Mouse (Mus musculus): ENCODE measurements around the gene Crybg1.
"Not testable (repeated sequence)": the region's sequence is repeated elsewhere in the genome, so short reads cannot be mapped to it uniquely, and the experiment has no call there.

The Crybg1 gene

GRCm38 (mm10) chr10:43964943-43965342, 183.7 kb downstream of the Crybg1 start:
- no peak for DNase-seq (ENCODE audit: low read depth)

GRCm38 (mm10) chr10:43953942-43954341, 194.7 kb downstream of the Crybg1 start:
- peak; percentile 44 for DNase-seq (ENCODE audit: low read depth)

GRCm38 (mm10) chr10:43945435-43945834, 203.2 kb downstream of the Crybg1 start:
- no peak for DNase-seq (ENCODE audit: low read depth)

- peak; percentile 42 for DNase-seq (ENCODE audit: low read depth)
These were observed 204.9 kb downstream of the Crybg1 start for GRCm38 (mm10) chr10:43943736-43944135.

- DNase-seq (ENCODE audit: low read depth), result no peak
These were observed 209.5 kb downstream of the Crybg1 start for GRCm38 (mm10) chr10:43939136-43939662.

GRCm38 (mm10) chr10:43928596-43928995, 220.1 kb downstream of the Crybg1 start:
- no peak for DNase-seq (ENCODE audit: low read depth)

- no peak for DNase-seq (ENCODE audit: low read depth)
These were observed 220.9 kb downstream of the Crybg1 start for GRCm38 (mm10) chr10:43927736-43928135.

- DNase-seq (ENCODE audit: low read depth), result not testable (repeated sequence)
These were observed 222.9 kb downstream of the Crybg1 start for GRCm38 (mm10) chr10:43925776-43926175.

- no peak for DNase-seq (ENCODE audit: low read depth)
These were observed 225.6 kb downstream of the Crybg1 start for GRCm38 (mm10) chr10:43923096-43923495.

GRCm38 (mm10) chr10:43918696-43919608, 229.7 kb downstream of the Crybg1 start:
- DNase-seq (ENCODE audit: low read depth), result peak; percentile 44

GRCm38 (mm10) chr10:43916737-43917136, 231.9 kb downstream of the Crybg1 start:
- DNase-seq (ENCODE audit: low read depth), result no peak

GRCm38 (mm10) chr10:43916181-43916580, 232.5 kb downstream of the Crybg1 start:
- DNase-seq (ENCODE audit: low read depth), result no peak

- no peak for DNase-seq (ENCODE audit: low read depth)
These were observed 236.4 kb downstream of the Crybg1 start for GRCm38 (mm10) chr10:43912236-43912635.

GRCm38 (mm10) chr10:43910873-43911142, 237.8 kb downstream of the Crybg1 start:
- no peak for DNase-seq (ENCODE audit: low read depth)

GRCm38 (mm10) chr10:43910032-43910872, 238.4 kb downstream of the Crybg1 start:
- no peak for DNase-seq (ENCODE audit: low read depth)

GRCm38 (mm10) chr10:43904569-43904968, 244.1 kb downstream of the Crybg1 start:
- DNase-seq (ENCODE audit: low read depth), result no peak

GRCm38 (mm10) chr10:43901578-43902194, 247.0 kb downstream of the Crybg1 start, which contains the start of the genes Qrsl1 and Rtn4ip1:
Qrsl1 (minus strand) TSS chr10:43901745.
Rtn4ip1 (plus strand) TSS chr10:43901807.
- DNase-seq (ENCODE audit: low read depth), result peak; percentile 74

GRCm38 (mm10) chr10:43900883-43901570, 247.6 kb downstream of the Crybg1 start:
- DNase-seq (ENCODE audit: low read depth), result peak; percentile 10

Data from fibroblast of lung, adult 2 months (primary cell).